Mouse (Mus musculus): ENCODE measurements at regions not wholly inside any gene's neighbourhood (a gene's known extent, or its start where the extent isn't known, plus 50 kb on each side); places are given as distances from the start of the nearest gene placed in this dataset.

- TF ChIP-seq CTCF (IDR thresholded peaks at IDR 0.05; ENCODE audit: insufficient read depth, low read length) (no peak), POLR2A (IDR thresholded peaks at IDR 0.05; ENCODE audit: borderline replicate concordance, extremely low read depth, low read depth, low read length) (no peak)
These were observed 235.7 kb downstream of the Ankrd50 start for GRCm38 (mm10) chr3:38248941-38249340.

Measured in lung, adult 2 months (tissue).